Mouse (Mus musculus): ENCODE results near the gene Cyp2c23. TPM values are rescaled to one million over a fixed set of nuclear protein-coding genes. Genes with fewer than 3 reads are reported as not detected.

The Cyp2c23 gene
- total RNA-seq, 1 experiment: 0.31 TPM

DNA sequence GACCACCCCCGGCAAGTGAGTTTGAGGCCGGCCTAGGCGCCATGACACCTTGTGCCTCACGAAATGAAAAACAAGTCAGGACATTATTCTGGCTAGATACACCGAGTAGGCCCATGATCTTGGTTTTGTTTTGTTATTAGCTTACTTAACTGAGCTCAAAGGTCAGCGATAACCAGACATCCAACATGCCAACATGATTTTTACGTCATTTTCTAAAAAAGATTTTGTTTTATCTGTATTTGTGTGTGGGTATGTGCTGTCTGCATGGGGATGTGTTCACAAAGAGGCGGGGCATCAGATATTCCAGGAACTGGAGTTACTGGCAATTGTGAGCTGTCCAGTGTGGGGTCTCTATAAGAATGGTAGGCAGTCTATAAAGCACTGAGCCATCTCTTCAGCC, 56.9 kb downstream of the Cyp2c23 start:
- no peak for TF ChIP-seq HCFC1 (IDR thresholded peaks at IDR 0.05; ENCODE audit: borderline replicate concordance, insufficient read depth, low read length)
- no peak for TF ChIP-seq CHD2 (IDR thresholded peaks at IDR 0.05; ENCODE audit: low read depth, low read length)
- TF ChIP-seq ZC3H11A (IDR thresholded peaks at IDR 0.05; ENCODE audit: borderline replicate concordance, low read depth, low read length): no peak
- TF ChIP-seq ZNF384 (IDR thresholded peaks at IDR 0.05; ENCODE audit: low read depth, low read length): no peak
- no peak for TF ChIP-seq MAFK (IDR thresholded peaks at IDR 0.05; ENCODE audit: insufficient read depth, low read depth, low read length)
- Histone ChIP-seq H3K4me3 (ENCODE audit: insufficient read depth in 1 of 2, low read depth in 1 of 2, low read length in 2 of 2, poor library complexity in 1 of 2, severe bottlenecking in 1 of 2) (no peak overlapping the region), H3K27ac (ENCODE audit: insufficient read depth, low read depth, low read length, poor library complexity, severe bottlenecking) (no peak overlapping the region), H3K9ac (ENCODE audit: insufficient read depth, low read depth, low read length, poor library complexity, severe bottlenecking) (no peak overlapping the region), H3K9me3 (ENCODE audit: control insufficient read depth, insufficient read depth, low read depth, low read length) (no peaks in the 10 kb centered on the region), H3K4me1 (ENCODE audit: control insufficient read depth in 2 of 2, insufficient read depth in 2 of 2, low read length in 2 of 2, poor library complexity in 1 of 2) (peaks cover 6% of the 10 kb centered on the region in 2 experiments; a peak in 3 of 4 replicates), H3K36me3 (ENCODE audit: control insufficient read depth, insufficient read depth, low read length, poor library complexity, severe bottlenecking) (no peaks in the 10 kb centered on the region)
- in situ Hi-C loops (cut with MboI; ENCODE audit: low sequenced_read_pairs in 2 of 2, unreplicated experiment in 2 of 2): no loop called here
- no peak for DNase-seq (ENCODE audit: low read depth, low spot score)

DNA sequence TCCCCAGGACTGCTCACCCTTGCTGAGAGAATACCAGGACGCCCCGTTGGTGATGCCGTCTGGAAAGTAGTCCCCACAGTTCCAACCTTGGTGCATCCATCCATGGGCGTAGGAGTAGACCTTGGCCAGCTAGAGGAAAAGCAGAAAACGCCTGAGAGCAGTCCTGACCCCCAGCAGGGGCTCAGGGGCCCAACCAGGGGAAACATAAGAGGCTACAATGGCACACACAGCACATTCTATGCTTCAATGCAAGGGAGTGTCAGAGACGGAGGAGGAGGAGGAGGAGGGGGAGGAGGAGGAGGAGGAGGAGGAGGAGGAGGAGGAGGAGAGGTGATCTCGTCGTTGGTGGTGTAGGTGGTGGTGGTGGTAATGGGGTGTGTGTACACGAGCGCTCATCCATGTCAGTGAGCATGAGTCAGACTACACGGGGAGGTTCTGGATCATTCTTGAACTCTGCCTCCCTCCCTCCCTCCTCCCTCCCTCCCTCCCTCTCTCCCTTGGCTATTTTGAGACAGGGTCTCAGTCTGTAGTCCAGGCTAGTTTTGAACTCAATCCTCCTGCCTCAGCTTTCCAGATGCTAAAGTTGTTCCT, 60.5 kb downstream of the Cyp2c23 start:
- H3K9me3 ChIP-seq (ENCODE audit: control insufficient read depth, insufficient read depth, low read depth, low read length): no peaks in the 10 kb centered on the region

DNA sequence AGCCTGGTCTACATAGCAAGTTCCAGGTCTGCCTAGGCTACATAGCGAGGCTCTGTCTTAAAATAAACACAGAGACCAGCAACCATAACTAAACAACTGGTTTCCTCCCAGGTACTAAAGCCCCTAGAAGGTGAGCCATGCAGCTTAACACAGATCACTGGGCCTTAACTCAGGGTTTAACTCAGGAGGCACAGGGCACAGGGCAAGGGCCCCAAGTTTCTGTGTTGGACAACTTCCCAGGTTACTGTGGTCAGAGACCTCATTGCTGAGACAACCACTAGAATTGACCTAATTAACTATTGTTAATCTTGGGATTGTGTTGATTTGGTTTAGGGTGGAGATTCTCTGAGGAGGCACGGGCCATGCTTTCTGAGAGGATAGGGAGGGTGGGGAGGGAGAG, 62.5 kb downstream of the Cyp2c23 start:
- H3K4me3 ChIP-seq (ENCODE audit: insufficient read depth in 1 of 2, low read depth in 1 of 2, low read length in 2 of 2, poor library complexity in 1 of 2, severe bottlenecking in 1 of 2): no peak overlapping the region
- H3K4me1 ChIP-seq (ENCODE audit: control insufficient read depth in 2 of 2, insufficient read depth in 2 of 2, low read length in 2 of 2, poor library complexity in 1 of 2): 0 out of 4 replicates have a peak, but pooled peaks cover 0 to under 1% of the 10 kb centered on the region in 2 experiments
- DNase-seq (ENCODE audit: low read depth, low spot score): no peak
- no peak overlapping the region for H3K9ac ChIP-seq (ENCODE audit: insufficient read depth, low read depth, low read length, poor library complexity, severe bottlenecking)
- H3K9me3 ChIP-seq (ENCODE audit: control insufficient read depth, insufficient read depth, low read depth, low read length): no peaks in the 10 kb centered on the region
- no peak for TF ChIP-seq ZNF384 (IDR thresholded peaks at IDR 0.05; ENCODE audit: low read depth, low read length)
- TF ChIP-seq HCFC1 (IDR thresholded peaks at IDR 0.05; ENCODE audit: borderline replicate concordance, insufficient read depth, low read length): no peak
- H3K27ac ChIP-seq (ENCODE audit: insufficient read depth, low read depth, low read length, poor library complexity, severe bottlenecking): no peak overlapping the region
- H3K36me3 ChIP-seq (ENCODE audit: control insufficient read depth, insufficient read depth, low read length, poor library complexity, severe bottlenecking): no peaks in the 10 kb centered on the region
- in situ Hi-C loops (cut with MboI; ENCODE audit: low sequenced_read_pairs in 2 of 2, unreplicated experiment in 2 of 2): loop anchor here in 1 of 2 experiments (10.0 kb wide), 1 partner anchor 132 kb away; no protein-coding TSS in a partner anchor

More for the DNA sequence above, 60.5 kb downstream of the Cyp2c23 start:
- Histone ChIP-seq H3K36me3 (ENCODE audit: control insufficient read depth, insufficient read depth, low read length, poor library complexity, severe bottlenecking) (no peaks in the 10 kb centered on the region), H3K9ac (ENCODE audit: insufficient read depth, low read depth, low read length, poor library complexity, severe bottlenecking) (no peak overlapping the region), H3K4me1 (ENCODE audit: control insufficient read depth in 2 of 2, insufficient read depth in 2 of 2, low read length in 2 of 2, poor library complexity in 1 of 2) (0 out of 4 replicates have a peak, but pooled peaks cover 0 to 2% of the 10 kb centered on the region in 2 experiments), H3K27ac (ENCODE audit: insufficient read depth, low read depth, low read length, poor library complexity, severe bottlenecking) (no peak overlapping the region), H3K4me3 (ENCODE audit: insufficient read depth in 1 of 2, low read depth in 1 of 2, low read length in 2 of 2, poor library complexity in 1 of 2, severe bottlenecking in 1 of 2) (no peak overlapping the region)
- in situ Hi-C loops (cut with MboI; ENCODE audit: low sequenced_read_pairs in 2 of 2, unreplicated experiment in 2 of 2): loop anchor here in 1 of 2 experiments (10.0 kb wide), 1 partner anchor 134 kb away; no protein-coding TSS in a partner anchor
- TF ChIP-seq MAFK (IDR thresholded peaks at IDR 0.05; ENCODE audit: insufficient read depth, low read depth, low read length) (no peak), ZC3H11A (IDR thresholded peaks at IDR 0.05; ENCODE audit: borderline replicate concordance, low read depth, low read length) (no peak), ZNF384 (IDR thresholded peaks at IDR 0.05; ENCODE audit: low read depth, low read length) (no peak), CHD2 (IDR thresholded peaks at IDR 0.05; ENCODE audit: low read depth, low read length) (no peak), HCFC1 (IDR thresholded peaks at IDR 0.05; ENCODE audit: borderline replicate concordance, insufficient read depth, low read length) (no peak)
- DNase-seq (ENCODE audit: low read depth, low spot score): no peak

DNA sequence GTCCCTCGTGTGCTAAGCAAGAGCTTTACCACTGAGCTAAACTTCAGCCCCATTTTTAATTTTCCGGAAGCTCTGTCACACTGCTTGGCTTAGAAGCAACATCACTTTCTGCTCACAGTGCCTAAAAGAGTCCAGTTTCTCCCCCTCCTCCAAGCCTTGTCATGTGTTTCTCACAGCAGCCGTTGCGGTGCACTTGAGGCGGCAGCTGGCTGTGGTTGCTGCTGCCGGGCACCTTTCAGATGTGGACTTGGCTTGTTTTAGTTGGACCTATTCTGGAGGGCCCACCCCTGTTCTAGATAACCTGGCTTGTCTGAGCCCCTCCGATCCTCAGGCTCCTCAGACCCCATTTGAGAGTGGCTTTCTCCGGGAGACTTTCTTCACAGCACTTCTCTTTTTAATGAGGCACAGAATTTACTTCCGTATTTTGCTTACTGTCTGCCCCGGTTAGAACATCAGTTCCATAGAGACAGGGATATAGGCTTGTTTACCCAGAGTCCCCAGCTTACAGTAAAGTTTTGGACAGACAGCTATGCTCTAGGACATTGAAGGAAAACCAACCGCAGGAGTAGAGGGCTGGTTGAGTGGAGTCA, 63.4 kb downstream of the Cyp2c23 start:
- no peak for TF ChIP-seq HCFC1 (IDR thresholded peaks at IDR 0.05; ENCODE audit: borderline replicate concordance, insufficient read depth, low read length)
- H3K9ac ChIP-seq (ENCODE audit: insufficient read depth, low read depth, low read length, poor library complexity, severe bottlenecking): no peak overlapping the region
- H3K27ac ChIP-seq (ENCODE audit: insufficient read depth, low read depth, low read length, poor library complexity, severe bottlenecking): no peak overlapping the region
- H3K36me3 ChIP-seq (ENCODE audit: control insufficient read depth, insufficient read depth, low read length, poor library complexity, severe bottlenecking): no peaks in the 10 kb centered on the region
- no peaks in the 10 kb centered on the region for H3K9me3 ChIP-seq (ENCODE audit: control insufficient read depth, insufficient read depth, low read depth, low read length)
- in situ Hi-C loops (cut with MboI; ENCODE audit: low sequenced_read_pairs in 2 of 2, unreplicated experiment in 2 of 2): loop anchor here in 1 of 2 experiments (10.0 kb wide), 1 partner anchor 131 kb away; no protein-coding TSS in a partner anchor
- no peak for DNase-seq (ENCODE audit: low read depth, low spot score)
- H3K4me1 ChIP-seq (ENCODE audit: control insufficient read depth in 2 of 2, insufficient read depth in 2 of 2, low read length in 2 of 2, poor library complexity in 1 of 2): no peaks in the 10 kb centered on the region
- H3K4me3 ChIP-seq (ENCODE audit: insufficient read depth in 1 of 2, low read depth in 1 of 2, low read length in 2 of 2, poor library complexity in 1 of 2, severe bottlenecking in 1 of 2): no peak overlapping the region
